Mouse (Mus musculus): ENCODE results near the gene Mfap3. TPM values are rescaled to one million over a fixed set of nuclear protein-coding genes. Genes with fewer than 3 reads are reported as not detected.
"Not testable (repeated sequence)": the region's sequence is repeated elsewhere in the genome, so short reads cannot be mapped to it uniquely, and the experiment has no call there.

The Mfap3 gene
- total RNA-seq, 2 experiments from 2014 or later = 10.7 to 12.9 TPM

GRCm38 (mm10) chr11:57524597-57524996, 6.1 kb downstream of the Mfap3 start:
- intact Hi-C loops (cut with DNase I; ENCODE audit: low total_unique reads) = no loop called here
- no peak for DNase-seq

DNA sequence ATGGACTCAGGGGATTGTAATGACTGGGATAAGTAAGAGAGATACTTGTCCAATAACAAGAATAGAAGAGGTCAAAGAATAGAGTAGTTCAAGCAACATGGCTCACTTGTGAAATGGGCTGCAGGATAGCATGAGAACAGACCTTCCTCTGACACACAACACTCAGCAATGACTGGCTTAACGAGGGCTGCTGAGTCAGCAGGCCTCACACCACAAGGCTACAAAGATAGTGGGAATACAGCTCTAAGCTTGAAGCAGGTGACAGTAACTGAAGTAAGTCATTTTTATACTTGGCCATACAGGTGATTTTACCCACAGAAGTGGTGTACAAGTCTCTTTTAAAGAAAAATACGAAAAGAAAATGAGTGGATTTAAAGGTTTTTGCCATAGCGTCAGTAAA, 7.4 kb downstream of the Mfap3 start:
- intact Hi-C loops (cut with DNase I; ENCODE audit: low total_unique reads) = no loop called here
- no peak for DNase-seq

GRCm38 (mm10) chr11:57527506-57527905, 9.0 kb downstream of the Mfap3 start:
- intact Hi-C loops (cut with DNase I; ENCODE audit: low total_unique reads) = no loop called here
- DNase-seq = no peak

DNA sequence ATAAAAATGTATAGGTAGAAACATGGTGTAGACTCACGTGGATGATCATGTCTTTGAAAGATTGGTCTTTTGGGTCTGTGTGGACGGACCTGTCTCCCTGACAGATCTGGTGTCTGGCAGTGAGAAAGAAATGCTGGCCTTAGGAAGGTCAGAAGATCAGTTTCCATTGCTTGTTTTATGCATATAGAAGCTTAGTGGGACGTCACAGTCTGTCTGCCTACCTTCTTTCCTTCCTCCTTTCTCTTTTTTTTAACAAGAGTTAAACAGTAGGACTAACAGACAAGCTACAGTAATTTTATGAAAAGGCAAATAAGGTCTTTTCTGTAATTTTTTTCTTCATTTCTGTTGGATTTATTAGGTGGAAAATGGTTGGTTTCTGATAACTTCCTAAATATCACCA, 10.6 kb downstream of the Mfap3 start:
- no peak for DNase-seq
- intact Hi-C loops (cut with DNase I; ENCODE audit: low total_unique reads) = no loop called here

GRCm38 (mm10) chr11:57531300-57531950, 13.0 kb downstream of the Mfap3 start:
- intact Hi-C loops (cut with DNase I; ENCODE audit: low total_unique reads) = no loop called here
- no peak for DNase-seq

DNA sequence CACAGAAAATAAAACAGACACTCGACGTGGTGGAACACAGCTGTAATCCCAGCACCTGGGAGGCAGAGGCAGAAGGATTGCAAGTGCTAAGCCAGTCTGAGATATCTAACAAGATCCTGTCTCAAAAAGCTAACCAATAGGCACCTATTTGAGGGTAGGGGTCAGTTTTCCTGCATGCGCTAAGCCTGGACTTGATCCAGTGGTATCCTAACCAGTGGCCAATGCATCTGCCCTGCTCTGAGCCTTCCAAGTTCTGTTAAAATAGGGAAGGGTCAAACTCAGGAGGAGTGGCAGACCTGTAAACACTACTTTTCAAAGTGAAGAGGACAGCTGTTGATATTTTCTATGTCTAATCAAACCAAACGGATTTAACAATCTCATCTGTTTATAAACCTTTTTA, 13.8 kb downstream of the Mfap3 start:
- no peak for DNase-seq
- intact Hi-C loops (cut with DNase I; ENCODE audit: low total_unique reads) = no loop called here

GRCm38 (mm10) chr11:57535912-57536311, 17.4 kb downstream of the Mfap3 start:
- intact Hi-C loops (cut with DNase I; ENCODE audit: low total_unique reads) = no loop called here

DNA sequence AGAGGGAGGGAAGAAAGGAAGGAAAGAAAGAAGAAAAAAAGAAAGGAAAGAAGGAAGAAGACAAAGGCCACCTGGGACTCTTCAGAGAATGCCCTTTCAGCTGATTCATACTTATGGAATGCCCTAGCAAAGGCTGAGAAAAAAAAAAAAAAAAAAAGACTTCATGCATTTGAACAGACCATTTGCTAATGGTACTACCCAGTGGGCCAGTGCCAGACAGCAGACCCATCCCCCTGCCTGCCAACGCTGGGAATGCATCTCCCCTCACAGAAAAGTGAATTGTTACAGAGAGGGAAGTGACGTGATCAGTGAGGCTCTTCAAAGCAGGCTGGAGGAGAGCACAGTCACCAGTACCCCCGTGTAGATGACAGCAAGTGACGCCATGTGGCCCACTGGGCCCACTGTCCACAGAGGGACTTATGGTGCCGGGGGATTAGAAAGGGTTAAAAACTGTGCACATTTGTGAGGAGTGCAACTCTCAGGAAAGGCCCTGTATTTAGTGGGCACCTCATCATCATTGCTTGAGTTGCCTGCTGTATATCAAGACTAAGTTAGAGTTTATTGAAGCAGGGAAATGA, 21.5 kb downstream of the Mfap3 start:
- no peak for DNase-seq
- intact Hi-C loops (cut with DNase I; ENCODE audit: low total_unique reads) = no loop called here

More at GRCm38 (mm10) chr11:57535912-57536311, 17.4 kb downstream of the Mfap3 start:
- no peak for DNase-seq

DNA sequence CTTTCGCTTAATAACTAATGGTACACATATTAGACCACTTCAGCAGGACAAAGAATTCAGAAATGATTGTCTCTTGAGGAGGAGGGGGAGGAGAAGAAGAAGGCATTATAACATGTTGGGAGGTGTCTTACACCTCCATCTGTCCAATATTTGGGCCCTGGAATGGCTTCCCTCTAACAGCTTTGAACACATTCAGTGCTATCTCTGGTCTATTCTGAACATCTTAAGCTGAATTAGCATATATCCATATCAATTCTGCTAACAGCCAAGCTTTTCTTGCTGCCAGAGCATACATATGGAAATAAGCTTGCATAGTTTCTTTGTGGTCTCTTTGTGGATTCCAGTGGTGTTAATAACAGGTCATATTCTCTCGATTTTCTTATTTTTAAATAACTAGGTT, 22.2 kb downstream of the Mfap3 start:
- intact Hi-C loops (cut with DNase I; ENCODE audit: low total_unique reads) = no loop called here
- DNase-seq = no peak

- intact Hi-C loops (cut with DNase I; ENCODE audit: low total_unique reads) = loop anchor here (1.0 to 5.0 kb wide), 2 partner anchors 73 to 230 kb away; no protein-coding TSS in a partner anchor
- peak; percentile 79 for DNase-seq
Observed at GRCm38 (mm10) chr11:57548618-57549550, 30.4 kb downstream of the Mfap3 start.

DNA sequence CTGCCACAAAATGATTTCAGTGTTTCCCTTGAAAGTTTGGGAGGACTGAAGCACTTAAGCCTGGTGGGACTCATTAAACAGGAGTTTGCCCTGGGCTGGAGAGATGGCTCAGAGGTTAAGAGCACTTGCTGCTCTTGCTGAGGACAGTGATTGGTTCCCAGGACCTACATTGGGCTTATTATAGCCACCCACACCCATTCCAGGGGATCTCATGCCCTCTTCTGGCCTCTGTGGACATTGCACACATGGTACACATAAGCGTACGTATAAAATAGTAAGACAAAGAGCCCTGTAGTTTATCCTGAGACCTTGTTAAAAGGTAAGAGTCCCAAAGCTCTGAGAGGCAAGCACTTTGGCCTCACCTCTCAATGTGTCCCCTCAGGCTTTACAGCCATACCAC, 31.8 kb downstream of the Mfap3 start:
- DNase-seq = no peak
- intact Hi-C loops (cut with DNase I; ENCODE audit: low total_unique reads) = no loop called here

GRCm38 (mm10) chr11:57551016-57551415, 32.6 kb downstream of the Mfap3 start:
- DNase-seq = no peak
- intact Hi-C loops (cut with DNase I; ENCODE audit: low total_unique reads) = no loop called here

GRCm38 (mm10) chr11:57553015-57553780, 34.7 kb downstream of the Mfap3 start:
- DNase-seq = no peak
- intact Hi-C loops (cut with DNase I; ENCODE audit: low total_unique reads) = no loop called here

GRCm38 (mm10) chr11:57557936-57558335, 39.5 kb downstream of the Mfap3 start:
- intact Hi-C loops (cut with DNase I; ENCODE audit: low total_unique reads); DNase-seq: not testable (repeated sequence)

DNA sequence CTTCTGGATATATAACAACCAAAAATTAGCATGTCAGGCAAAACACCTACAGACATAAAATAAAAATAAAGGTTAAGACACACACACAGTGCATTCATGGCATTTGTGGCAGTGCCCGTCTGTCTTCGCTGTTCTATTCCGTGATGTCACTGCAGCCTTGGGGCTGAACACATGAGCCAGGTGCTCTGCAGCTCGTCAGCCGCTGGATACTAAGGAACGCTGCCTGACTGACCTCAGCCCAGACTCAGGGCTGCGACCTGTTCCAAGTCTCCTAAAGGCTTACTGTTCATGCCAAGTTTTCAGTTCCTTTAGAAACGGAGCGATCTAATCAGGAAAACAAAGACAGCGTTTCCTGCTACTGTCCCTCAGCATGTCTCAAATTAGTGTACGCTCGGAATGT, 46.1 kb downstream of the Mfap3 start:
- intact Hi-C loops (cut with DNase I; ENCODE audit: low total_unique reads) = no loop called here
- DNase-seq = no peak

GRCm38 (mm10) chr11:57566091-57567035, 47.9 kb downstream of the Mfap3 start:
- intact Hi-C loops (cut with DNase I; ENCODE audit: low total_unique reads) = no loop called here
- DNase-seq = no peak

GRCm38 (mm10) chr11:57568950-57569490, 50.6 kb downstream of the Mfap3 start:
- intact Hi-C loops (cut with DNase I; ENCODE audit: low total_unique reads) = no loop called here
- no peak for DNase-seq

DNA sequence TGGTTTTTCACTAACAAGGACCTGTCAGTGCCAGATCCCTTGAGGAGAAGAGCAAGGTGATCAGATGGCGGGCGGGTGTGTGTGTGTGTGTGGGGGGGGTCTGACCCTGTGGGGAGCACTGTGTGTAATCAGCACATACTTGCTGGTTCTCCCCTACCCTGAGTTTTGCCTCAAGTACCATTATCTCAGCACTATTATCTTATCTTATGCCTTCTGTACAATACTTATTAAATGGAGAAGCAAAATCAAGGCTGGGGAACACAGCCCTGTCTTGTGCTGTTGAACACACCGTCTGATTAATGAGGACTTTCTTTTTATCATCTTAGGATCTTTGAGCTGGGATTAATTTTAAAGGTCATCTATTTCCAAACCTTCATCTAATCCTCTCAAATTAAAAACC, 52.6 kb downstream of the Mfap3 start:
- DNase-seq = no peak
- intact Hi-C loops (cut with DNase I; ENCODE audit: low total_unique reads) = no loop called here
